Mouse (Mus musculus): ENCODE measurements around the gene Zdhhc4.

- no peak for TF ChIP-seq TAL1 (IDR thresholded peaks at IDR 0.05; ENCODE audit: low read length)
- no peak for TF ChIP-seq GATA1 (IDR thresholded peaks at IDR 0.05; ENCODE audit: low read length)
Measured at GRCm38 (mm10) chr5:143272108-143272507, 56.9 kb downstream of the Zdhhc4 start.
